Mouse (Mus musculus) CD4-positive, CD25-positive, alpha-beta regulatory T cell, adult 2 months (primary cell): ENCODE data around the gene Rrad.
"Not testable (repeated sequence)": the region's sequence is repeated elsewhere in the genome, so short reads cannot be mapped to it uniquely, and the experiment has no call there.

Experiments used
- DNase-seq: peaks from one replicate; pipeline ENCODE4 v3.0.0-alpha.2; 2012; ENCODE audit warnings: low read depth, low spot score

Gene Rrad

DNA sequence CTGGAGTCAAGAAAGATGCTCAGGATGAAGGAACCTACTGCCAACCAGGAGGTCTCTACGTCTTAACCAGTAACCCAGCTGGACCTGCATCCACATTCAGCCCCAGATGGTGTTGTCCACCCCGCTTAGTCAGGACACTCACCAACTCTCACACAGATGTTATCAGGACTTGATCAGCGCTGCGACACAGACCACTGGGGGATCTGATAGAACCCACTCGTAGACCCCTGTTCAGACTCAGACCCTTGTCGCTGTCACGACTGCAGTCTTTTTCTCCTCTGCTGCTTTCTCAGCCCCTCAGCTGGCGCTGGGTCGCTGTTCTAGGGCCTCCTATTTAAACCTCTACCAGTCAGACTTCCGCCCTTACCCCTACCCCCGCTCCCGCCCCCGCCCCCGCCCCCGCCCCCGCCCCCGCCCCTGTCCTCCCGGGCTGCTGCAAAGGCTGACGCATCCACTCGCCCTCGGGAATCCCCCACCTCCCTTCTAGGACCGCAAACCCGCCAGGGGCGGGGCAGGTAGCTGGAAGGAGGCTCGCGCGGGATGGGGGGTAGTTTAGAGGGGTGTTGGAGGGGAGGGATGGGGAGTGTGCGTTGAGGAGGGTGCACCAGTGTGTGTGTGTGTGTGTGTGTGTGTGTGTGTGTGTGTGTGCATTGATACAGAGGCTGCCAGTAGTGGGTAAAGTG lies at the start of gene Rrad:
Rrad (minus strand) TSS at position 347 of the 683 bp plus-strand sequence.
- DNase-seq: peak; percentile 95

DNA sequence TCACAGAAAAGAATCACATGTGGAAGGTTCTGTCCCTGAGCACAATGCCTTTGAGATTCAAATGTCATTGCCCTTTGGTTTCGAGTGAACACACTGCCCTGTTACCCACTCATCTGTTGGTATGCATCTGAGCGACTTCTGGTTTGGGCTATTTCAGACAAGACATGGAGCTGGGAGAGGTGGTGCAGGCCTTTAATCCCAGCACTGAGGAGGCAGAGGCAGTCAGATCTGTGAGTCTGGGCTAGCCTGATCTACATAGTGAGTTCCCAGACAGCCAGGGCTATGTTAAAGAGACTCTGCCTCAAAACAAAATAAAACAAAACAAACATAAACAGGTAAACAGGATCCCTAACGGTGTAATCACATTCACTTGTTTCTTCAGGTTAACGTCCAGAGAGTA lies 24.5 kb upstream of the Rrad start:
- no peak for DNase-seq

DNA sequence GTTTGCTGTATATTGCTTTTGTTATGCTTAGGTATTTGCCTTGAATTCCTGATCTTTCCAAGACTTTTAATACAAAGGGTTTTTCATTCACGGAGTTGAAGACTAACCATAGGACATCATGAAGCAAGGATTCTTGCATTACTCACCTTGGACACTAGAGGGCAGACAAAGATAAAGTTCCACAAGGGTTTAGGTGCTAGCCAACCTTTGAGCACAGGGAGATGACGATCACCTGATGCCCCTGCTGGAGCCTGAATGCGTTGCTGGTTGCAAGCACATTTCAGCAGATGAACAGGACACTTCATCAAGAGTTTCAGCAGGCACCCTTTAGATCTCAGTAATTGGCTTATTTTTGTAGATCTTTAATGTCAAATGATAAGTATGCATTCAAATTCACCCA lies 23.9 kb upstream of the Rrad start:
- peak; percentile 94 for DNase-seq

DNA sequence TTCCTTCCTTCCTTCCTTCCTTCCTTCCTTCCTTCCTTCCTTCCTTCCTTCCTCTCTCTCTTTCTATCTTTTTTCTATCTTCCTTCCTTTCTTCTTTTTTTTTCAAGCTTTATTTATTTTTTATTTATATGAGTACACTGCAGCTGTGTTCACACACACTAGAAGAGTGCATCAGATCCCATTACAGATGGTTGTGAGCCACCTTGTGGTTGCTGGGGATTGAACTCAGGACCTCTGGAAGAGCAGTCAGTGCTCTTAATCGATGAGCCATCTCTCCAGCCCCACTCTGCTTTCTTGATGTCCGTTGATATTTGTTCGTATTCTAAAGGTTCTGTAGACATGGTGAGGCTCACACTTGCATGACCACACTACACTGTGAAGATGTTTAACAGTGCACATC lies 13.1 kb upstream of the Rrad start:
- not testable (repeated sequence) for DNase-seq

DNA sequence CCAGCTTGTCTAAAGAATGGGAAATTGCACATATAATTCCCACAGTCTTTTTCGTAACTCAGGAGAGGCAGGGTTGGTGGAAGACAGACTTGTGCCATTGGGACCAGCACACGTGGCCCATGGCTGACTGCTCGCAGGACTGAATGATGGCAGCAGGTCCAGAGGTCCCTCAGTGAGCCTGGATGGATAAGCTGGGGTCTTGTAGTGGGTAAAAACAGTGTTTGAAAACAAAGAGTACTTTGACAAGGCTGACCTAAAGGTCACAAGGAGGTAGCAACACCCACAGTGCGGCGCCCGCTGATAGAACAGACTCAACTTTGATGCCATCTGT lies 11.2 kb upstream of the Rrad start:
- no peak for DNase-seq

DNA sequence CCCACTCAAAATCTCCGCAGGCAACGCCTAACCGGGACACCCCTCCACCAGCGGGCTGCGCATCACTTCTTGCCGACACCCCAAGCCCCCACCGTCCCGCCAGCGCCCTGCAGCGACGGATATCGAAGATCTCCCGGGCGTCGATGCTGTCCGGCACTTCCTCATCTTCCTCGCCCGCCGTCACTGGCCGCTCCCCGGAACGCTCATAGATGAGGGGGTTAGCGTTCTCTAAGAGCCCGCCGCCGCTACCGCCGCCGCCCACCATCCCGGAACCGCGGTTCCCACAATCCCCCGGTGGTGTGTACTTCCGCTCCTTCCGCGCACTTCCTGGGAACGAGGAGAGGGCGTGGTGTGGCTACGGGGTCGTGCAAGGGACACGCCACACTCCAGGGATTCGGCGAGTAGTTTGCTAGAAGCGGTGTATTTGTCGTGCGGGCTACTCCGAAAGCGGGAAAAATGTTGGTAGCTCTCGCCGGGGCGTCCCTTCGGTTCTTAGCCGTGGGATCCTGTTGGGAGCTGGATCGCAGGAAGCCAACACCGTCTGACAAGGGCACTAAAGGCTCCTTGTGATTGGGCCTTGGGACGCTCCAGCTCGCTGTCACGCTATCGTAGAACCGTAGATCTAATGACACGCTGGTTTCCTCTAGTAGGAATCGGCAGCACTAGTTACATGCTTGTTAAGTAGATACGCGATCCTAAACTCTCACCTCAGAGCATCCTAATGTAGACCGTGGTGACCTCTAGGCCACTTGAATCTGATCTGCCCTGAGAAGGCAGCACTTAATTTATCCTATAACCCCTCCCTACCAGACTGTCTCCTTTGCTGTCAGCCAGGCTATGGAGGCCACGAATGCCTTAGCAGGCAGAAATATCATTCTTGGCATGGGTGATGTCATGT lies 10.5 kb upstream of the Rrad start, which contains the start of gene Ciao2b:
Ciao2b (minus strand) TSS at position 540 of the 898 bp plus-strand sequence.
- peak; percentile 87 for DNase-seq

DNA sequence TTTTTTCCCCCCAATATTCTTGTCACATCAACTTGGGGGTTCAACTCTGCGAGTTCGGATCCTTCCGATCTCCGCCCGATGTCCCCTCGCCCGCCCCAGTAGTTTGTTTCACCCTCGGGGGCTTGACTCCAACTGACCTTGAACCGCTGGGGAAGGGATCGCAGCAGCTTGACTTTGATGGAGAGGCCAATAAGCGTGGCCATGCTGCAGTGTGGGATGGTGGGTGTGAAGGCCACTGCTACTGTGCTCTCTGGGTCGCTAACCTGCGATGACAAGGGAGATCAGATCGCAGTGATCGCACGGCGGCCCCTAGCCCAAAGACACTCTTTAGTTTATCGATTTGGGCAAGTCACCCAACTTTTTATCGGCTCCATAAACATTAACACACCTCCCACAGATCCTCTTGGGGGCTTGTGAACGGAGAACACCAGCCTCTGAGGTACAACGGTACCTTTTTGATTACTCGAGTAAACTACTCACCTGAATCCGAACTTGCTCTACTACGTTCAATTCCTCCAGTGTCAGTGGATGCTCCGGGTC lies 9.8 kb upstream of the Rrad start:
- DNase-seq: no peak

DNA sequence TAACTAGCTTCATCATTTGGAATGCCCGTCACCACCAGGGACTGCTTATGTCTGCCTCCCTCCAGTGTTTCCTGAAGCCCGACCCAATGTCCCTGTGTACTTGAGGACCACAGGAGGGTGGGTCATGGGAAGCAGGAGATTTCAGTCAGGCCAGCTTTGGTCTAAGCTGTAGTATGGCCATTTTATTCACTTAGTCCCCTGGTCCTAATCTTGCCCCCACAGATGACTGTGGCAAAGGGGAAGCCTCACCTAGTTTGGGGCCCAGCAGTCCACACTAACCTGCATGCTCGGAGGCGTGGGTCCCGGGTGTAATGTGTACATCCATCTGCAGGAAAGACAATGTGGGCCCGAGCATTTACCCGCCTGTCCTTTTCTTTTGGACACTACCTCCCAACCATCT lies 9.1 kb upstream of the Rrad start:
- DNase-seq: no peak

DNA sequence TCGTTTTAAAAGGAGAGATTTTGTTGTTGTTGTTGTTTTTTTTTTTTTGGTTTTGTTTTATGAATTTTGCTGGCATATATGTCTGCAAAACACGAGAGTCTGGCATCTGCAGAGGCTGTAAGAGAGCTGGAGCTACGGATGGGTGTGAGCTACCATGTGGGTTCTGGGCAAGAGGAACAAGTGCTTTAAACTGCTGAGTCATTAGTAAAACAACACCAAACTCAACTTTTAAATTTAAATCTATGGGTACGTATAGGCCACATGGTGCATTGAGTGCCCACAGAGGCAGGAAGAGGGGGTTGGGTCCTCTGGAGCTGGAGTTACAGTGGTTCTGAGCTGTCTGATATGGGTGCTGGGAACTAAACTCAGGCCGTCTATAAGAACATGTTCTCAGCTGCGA lies 6.9 kb upstream of the Rrad start:
- DNase-seq: no peak

DNA sequence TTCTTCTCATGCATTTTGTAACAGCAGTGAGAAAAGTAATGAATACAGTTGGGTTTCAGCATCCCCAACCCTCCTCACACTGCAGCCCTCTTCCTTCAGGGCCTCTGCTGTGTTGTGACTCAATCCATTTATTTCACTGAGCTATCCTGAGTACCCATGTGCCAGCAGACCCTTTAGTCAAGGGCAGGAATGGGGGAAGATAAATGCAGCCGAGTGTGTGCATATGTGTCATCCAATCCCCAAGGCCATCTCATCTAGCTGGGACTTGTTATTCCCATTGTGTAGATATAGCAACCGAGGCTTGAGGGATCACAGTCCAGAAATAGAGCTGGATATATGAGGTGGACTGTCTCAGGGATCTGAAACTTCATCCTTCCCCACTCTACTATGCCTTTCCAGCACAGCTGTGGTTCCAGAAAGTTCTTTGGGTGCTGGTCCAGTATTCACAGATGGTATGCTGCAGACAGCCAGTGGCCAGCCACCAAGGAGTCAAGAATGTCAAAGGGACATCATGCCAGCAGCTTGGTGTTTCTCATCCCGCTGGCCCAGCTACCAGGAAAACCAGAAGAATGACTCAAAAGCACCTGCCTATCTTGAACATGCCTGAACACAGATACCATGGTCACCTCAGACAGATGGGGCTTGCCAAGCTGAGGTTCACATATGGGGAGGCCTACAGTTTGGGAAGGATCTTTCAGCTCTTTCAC lies 4.0 kb upstream of the Rrad start:
- DNase-seq: no peak

DNA sequence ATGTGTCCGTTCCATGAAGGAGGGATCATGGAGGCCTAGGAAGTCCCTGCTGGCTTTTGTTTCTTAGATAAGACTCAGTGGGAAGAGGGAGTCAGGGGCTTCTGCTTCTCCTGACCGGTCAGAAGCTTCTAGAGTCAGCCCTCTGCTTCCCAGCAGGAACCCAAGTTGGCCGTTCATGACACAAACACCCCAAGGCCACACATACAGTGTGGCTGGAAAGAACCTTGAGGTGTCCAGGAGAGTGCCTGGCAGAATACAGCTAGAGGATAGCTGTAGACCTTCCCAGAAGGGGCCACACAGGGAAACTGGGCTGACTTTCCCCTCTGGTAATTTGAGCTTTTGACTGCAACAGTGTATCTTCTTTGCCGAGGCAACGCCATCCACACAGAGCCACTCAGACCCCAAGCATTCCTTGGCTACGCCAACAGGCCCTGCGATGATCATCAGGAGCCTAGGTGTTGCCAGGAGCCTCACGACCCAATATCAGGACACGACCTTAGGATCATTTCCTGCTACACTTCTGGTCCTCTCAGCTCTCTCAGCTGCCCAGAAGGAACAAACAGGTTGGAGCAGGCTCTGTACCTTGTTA lies 2.1 kb upstream of the Rrad start:
- no peak for DNase-seq

DNA sequence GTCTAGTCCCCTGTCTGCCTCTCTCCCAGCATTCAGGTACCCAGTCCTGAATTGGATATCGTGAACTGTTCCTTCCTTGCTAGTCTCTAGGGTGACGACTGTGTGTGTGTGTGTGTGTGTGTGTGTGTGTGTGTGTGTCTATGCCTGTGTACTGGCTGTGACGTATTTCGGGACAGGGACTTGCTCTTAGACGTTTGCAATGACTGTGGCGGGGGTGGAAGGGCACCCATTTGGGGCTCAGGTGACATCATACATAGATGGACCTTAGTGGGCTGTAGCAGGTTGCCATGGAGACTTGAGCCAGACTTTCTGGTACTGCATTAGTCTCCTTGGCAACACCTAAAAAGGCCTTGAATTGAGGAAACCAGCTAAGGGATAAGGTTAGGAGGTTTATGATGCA lies 1.4 kb upstream of the Rrad start:
- DNase-seq: peak; percentile 69

DNA sequence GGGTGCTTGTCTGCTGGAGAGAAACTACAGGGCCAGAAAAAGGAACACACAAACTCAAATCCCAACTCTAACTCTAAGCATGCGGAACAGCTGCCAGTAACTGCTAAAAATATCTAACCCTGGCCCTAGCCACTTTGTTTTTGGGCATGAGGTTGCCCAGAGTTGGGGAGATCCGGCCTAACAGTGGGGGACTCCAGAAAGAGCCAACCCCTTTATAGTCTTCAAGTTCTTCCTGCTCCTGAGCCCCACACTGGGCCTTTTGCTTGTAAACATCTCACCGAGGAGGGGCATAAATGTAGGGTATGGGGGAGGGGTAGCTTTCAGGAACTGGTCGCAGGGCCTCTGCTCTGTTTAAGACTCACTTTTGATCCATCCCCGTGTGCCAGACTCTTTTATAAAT lies 848 bp upstream of the Rrad start:
- DNase-seq: peak; percentile 60

DNA sequence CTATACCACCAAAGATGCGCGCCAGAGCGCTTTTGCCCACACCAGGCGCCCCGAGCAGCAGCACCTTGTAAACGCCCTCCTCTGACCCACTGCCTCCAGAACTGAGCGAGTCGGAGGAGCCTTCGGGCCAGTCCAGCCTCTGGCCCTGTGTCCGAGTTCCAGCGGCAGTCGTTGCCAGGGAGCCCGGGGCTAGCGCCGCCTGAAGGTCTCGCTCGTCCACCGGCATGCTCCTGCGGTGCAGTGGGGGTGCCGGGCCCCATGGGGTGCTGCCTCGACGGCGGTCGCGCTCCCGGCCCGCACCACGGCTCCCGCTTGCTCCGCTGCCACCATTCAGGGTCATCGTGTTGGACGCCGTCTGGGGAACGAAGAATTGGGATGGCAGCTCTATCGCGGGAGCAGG lies 553 bp downstream of the Rrad start:
- peak; percentile 62 for DNase-seq

DNA sequence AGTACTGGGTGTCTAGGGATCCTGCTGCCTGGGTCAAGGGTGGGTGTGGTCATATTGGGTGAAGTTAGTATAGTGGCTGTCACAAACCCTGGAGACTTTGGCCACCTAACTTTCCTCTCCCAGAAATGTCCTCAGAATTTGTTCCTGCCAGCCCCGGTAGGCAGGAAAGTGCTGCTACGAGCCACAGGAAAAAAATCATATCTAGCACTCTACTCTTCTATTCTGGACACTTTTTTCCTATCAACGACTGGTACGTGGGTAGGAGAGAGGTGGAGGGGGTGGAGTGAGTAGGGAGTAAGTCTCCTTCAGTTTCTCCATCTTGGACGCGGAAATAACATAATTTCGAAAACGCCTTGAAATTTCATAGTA lies 1.0 kb downstream of the Rrad start:
- DNase-seq: no peak

DNA sequence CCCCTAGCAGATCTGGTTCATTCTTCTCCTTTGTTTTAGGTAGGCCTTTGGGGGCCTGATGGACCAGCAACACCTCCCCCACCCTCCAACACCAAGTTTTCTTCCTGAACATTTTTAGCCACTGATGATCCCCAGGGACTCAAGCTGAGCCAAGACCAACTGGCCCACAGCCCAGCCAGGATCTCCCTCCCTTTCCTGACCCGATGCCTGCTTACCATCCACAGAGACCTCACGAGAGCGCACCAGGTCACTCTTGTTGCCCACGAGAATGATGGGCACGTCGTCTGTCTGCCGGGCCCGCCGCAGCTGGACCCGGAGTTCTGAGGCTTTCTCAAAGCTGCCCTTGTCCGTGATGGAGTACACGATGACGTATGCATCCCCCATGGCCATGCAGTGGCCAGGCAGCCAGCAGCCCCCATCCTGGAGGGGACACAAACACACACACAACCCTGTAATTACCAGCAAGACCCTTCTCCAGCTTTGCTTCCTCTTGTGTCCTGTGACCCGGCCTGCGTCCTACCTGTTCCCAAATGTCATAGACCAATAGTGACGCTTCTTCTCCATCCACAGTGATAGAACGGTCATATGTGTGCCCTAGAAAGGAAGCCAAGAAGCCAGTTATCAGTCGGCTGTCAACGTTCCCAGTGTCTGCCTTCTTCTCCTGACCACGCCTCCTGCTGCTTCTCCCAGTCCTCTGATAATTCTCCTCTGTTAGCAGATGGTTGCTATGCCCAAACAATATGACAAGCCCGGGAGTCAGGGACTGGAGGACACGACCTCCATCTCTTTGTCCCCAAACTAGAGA lies 1.6 kb downstream of the Rrad start:
- DNase-seq: no peak

DNA sequence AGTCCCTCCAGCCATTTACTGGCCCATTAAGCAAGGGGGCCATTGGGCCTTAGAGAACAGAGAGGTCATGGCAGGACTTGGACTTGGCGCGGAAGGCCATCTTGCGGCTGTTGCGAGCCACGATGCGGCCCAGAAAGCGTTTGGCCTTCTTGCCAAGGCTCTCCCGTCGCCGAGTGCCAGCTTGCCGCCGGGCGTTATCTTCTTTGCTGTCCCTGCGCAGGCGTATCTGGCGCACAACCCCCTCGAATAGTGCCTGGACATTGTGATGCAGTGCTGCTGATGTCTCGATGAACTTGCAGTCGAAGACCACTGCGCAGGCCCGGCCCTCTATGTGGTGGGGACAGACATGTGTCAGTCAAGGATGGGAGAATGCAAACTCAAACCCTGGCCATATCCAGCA lies 2.7 kb downstream of the Rrad start:
- DNase-seq: no peak

DNA sequence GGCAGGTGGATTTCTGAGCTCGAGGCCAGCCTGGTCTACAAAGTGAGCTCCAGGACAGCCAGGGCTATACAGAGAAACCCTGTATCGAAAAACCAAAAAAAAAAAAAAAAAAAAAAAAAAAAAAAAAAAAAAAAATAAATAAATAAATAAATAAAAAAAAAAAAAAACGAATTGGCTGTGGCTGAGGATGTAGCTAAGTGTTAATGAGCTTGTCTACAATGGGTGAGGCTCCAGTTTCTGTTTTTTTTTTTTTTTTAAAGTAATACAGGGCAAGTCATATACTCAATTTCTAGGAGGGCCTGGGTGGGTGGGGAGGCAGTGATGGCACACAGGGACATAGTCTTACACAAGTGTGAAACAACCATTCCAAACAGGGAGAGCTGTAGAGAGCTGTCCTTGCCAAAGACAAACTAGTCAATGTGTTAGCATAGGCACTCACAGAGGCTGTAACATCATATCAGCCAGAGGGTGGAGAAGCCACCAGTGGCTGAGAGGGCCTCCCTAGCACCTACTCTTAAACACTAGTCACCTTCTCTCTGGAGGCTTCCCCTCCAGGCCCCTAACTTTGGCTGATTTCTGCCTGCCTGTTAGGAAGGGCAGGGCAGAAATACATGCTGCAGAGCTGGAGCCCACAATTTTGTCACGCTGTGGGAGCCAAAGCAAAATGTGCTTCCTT lies 3.9 kb downstream of the Rrad start:
- no peak for DNase-seq

DNA sequence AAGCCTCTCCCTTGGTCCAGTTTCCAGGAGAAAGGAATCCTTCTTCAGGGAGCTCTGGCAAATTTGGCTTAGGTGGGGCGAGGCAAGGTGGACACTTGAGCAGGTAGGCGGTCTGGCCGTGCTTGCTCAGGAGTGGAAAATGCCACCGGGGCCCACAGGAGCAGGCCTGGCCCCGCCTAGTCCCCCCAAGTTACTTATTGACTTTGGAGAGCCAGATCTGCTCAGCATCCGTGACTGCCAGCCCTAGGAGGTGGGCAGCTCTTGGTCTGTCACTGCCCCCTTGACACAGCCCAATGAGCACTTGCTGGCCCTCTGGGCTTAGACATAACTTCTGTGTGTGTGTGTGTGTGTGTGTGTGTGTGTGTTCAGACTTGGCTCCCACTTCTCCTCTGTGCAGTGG lies 7.0 kb downstream of the Rrad start, which contains the start of gene Cdh16:
Cdh16 (minus strand) TSS at position 236 of the 400 bp plus-strand sequence.
- DNase-seq: no peak

DNA sequence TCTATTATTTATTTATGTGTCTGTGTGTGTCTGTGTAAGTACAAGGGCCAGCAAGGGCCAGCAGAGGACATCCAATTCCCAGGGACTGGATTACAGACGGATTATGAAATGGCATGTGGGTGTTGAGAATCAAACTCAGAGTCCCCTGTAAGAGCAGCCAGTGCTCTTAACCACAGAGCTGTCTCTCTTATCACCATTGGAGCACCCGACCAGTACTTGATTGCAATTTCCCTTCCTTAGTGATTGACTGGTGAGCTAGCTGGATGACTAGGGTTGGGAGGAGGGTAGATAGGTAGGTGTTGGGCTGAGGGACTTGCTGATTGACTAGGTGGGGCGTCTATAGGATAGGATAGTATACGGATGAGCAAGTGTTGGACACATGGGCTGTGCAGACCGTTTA lies 10.4 kb downstream of the Rrad start:
- DNase-seq: no peak
